Mouse (Mus musculus) intestine, embryonic 16.5 days (tissue): ENCODE measurements at regions not wholly inside any gene's neighbourhood (a gene's known extent, or its start where the extent isn't known, plus 50 kb on each side); places are given as distances from the start of the nearest gene placed in this dataset.

ENCODE experiments used
- ATAC-seq: fragments of 200-750 bp; cut with Nextera tagmentation; 2 replicates; pipeline ENCODE4 v1.8.0; 2017; ENCODE audit warnings: moderate TSS enrichment, moderate library complexity
- H3K27ac ChIP-seq: fragments of 300-500 bp; sonication (generic); 2 replicates; pipeline ENCODE4 v1.5.1; 2014; ENCODE audit warnings: mild to moderate bottlenecking, low read length
- H3K27me3 ChIP-seq: fragments of 300-500 bp; sonication (generic); replicated peaks from 2 replicates; pipeline ENCODE4 v1.6.1; 2014; ENCODE audit warnings: low read length, control low read depth, mixed read lengths; ENCODE audit not compliant: control insufficient read depth, insufficient read depth
- H3K36me3 ChIP-seq: fragments of 300-500 bp; sonication (generic); 2 replicates; pipeline ENCODE4 v1.6.1; 2014; ENCODE audit warnings: low read length, control low read depth; ENCODE audit not compliant: control insufficient read depth, insufficient read depth
- H3K4me1 ChIP-seq: fragments of 300-500 bp; sonication (generic); 2 replicates; pipeline ENCODE4 v1.6.1; 2014; ENCODE audit warnings: low read length, control low read depth, mixed read lengths; ENCODE audit not compliant: control insufficient read depth, insufficient read depth
- H3K4me2 ChIP-seq: fragments of 300-500 bp; sonication (generic); 2 replicates; pipeline ENCODE4 v1.6.1; 2014; ENCODE audit warnings: low read depth, low read length, control low read depth
- H3K4me3 ChIP-seq: fragments of 300-500 bp; sonication (generic); 2 replicates; pipeline ENCODE4 v1.5.1; 2014; ENCODE audit warnings: mild to moderate bottlenecking, low read length
- H3K9ac ChIP-seq: fragments of 300-500 bp; sonication (generic); 2 replicates; pipeline ENCODE4 v1.6.1; 2014; ENCODE audit warnings: low read depth, low read length
- H3K9me3 ChIP-seq: fragments of 300-500 bp; sonication (generic); 2 replicates; pipeline ENCODE4 v1.6.1; 2016; ENCODE audit warnings: low read length, control low read depth; ENCODE audit not compliant: control insufficient read depth
- WGBS: fragments of 180-500 bp; shearing (Covaris S2); extraction: QIAGEN DNeasy Blood & Tissue Kit; methylation state at CpG from one replicate; pipeline ENCODE4 v1.1.7; 2014; 5-methylcytosine and 5-hydroxymethylcytosine counted together

GRCm38 (mm10) chr9:61727651-61728050, 186.7 kb downstream of the Rplp1 start:
- no peak overlapping the region for H3K27ac ChIP-seq
- H3K4me2 ChIP-seq, result no peak overlapping the region
- no peaks in the 10 kb centered on the region for H3K27me3 ChIP-seq
- no peaks in the 10 kb centered on the region for H3K36me3 ChIP-seq
- H3K4me1 ChIP-seq, result peaks cover 5% of the 10 kb centered on the region
- 62% methylated on average over 10 of the region's 10 CpGs for WGBS
- no peak overlapping the region for H3K9ac ChIP-seq
- H3K9me3 ChIP-seq, result no peaks in the 10 kb centered on the region
- H3K4me3 ChIP-seq, result no peak overlapping the region
- ATAC-seq, result no peak

DNA sequence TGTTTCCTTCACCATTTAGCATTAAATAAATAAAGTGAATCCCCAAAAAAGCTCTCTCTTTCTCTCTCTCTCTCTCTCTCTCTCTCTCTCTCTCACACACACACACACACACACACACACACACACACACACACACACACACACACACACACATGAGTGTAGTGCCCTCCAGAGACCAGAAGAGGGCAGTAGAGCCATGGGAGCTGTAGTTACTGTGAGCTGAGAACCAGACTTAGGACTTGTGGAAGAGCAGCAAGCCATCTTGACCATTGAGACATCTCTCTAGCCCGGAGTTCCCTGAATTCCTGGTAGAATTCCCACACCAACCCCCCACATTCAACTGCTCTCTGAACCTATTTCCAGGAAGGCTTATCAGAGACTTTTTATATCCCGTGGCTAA, 190.3 kb downstream of the Rplp1 start:
- H3K36me3 ChIP-seq, result no peaks in the 10 kb centered on the region
- no peak overlapping the region for H3K27ac ChIP-seq
- H3K9me3 ChIP-seq, result no peaks in the 10 kb centered on the region
- no peak for ATAC-seq
- H3K4me2 ChIP-seq, result no peak overlapping the region
- H3K9ac ChIP-seq, result no peak overlapping the region
- peaks cover 5% of the 10 kb centered on the region for H3K4me1 ChIP-seq
- H3K27me3 ChIP-seq, result no peaks in the 10 kb centered on the region
- H3K4me3 ChIP-seq, result no peak overlapping the region
- WGBS, result 87% methylated on average over 2 of the region's 2 CpGs

DNA sequence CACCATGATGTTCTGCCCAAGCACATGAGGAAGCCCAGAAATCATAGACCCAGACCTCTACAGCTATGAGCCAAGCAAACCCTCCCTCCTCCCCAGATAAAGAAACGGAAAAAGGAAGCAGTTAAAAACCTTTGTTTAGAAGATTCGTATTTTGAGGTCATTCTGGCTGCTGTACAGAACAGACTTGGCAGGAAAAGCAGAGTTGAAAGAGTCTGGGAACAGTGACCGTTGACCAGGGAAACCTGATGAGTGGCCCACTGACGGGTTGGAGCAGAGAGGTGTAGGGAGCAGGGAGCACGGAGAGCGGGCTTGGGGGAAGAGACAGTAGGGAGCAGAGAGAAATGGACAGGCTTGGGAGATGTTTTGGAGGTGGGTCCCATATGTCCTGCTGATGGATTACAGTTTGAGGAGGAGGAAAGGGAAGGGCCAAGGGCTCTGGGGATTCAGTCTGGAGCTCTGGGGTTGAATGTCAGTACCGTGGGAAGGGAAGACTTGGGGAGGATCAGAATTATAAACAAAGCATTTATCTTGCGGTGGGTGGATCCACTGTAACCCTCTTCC, 191.2 kb downstream of the Rplp1 start:
- Histone ChIP-seq H3K9ac (no peak overlapping the region), H3K4me1 (peaks cover 5% of the 10 kb centered on the region), H3K4me3 (no peak overlapping the region), H3K27ac (peak overlapping the region; percentile 70), H3K4me2 (no peak overlapping the region), H3K9me3 (no peaks in the 10 kb centered on the region), H3K27me3 (no peaks in the 10 kb centered on the region), H3K36me3 (no peaks in the 10 kb centered on the region)
- peak; percentile 74 for ATAC-seq
- 45% methylated on average over 8 of the region's 8 CpGs for WGBS

DNA sequence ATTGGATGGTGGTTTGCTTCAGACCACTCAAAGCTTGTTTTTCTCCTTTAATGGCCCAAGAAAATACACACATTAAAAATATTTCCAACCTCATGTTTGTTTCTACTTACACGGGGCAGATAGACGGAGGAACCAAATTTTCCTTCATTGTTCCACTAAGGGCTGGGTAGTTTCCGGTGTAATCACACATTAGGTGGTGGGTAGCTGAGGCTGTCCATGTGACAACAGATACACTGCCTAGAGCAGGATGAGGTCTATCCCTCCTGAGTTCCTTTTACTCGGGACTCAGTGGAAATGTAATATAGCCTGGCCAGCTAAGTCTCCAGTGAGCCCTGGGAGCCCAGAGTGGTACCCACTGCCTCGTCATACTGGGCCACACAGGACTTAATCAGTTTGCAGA, 192.5 kb downstream of the Rplp1 start:
- 89% methylated on average over 5 of the region's 5 CpGs for WGBS
- no peak overlapping the region for H3K9ac ChIP-seq
- H3K27ac ChIP-seq, result no peak overlapping the region
- H3K27me3 ChIP-seq, result no peaks in the 10 kb centered on the region
- no peak for ATAC-seq
- no peak overlapping the region for H3K4me2 ChIP-seq
- H3K4me3 ChIP-seq, result no peak overlapping the region
- no peaks in the 10 kb centered on the region for H3K36me3 ChIP-seq
- H3K9me3 ChIP-seq, result no peaks in the 10 kb centered on the region
- H3K4me1 ChIP-seq, result peaks cover 5% of the 10 kb centered on the region

DNA sequence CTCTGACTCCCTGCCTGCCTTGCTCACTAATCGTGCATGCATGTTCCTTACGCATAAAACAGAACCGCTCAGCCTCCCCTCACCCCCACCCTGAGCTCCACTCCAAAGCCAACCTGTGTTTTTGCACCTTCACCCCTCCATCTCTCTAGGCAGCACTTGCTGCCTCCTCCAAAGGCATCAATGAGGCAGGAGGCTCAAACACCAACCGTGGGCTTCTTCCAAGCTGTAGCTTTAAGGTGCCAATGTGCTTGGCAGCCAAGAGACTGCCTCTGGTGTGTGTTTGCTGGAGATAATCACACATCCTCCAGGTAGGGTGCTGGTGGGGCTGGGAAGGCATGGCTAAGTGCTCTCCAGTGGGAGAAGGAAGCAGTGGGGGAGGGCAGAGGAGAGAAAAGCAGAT, 193.3 kb downstream of the Rplp1 start:
- Histone ChIP-seq H3K27me3 (no peaks in the 10 kb centered on the region), H3K36me3 (no peaks in the 10 kb centered on the region), H3K4me3 (no peak overlapping the region), H3K4me1 (peaks cover 5% of the 10 kb centered on the region), H3K9ac (no peak overlapping the region), H3K4me2 (no peak overlapping the region), H3K9me3 (no peaks in the 10 kb centered on the region), H3K27ac (no peak overlapping the region)
- ATAC-seq, result no peak
- WGBS, result 61% methylated on average over 4 of the region's 4 CpGs

GRCm38 (mm10) chr9:61720206-61720605, 194.1 kb downstream of the Rplp1 start:
- H3K27ac ChIP-seq, result no peak overlapping the region
- ATAC-seq, result no peak
- peaks cover 5% of the 10 kb centered on the region for H3K4me1 ChIP-seq
- H3K4me3 ChIP-seq, result no peak overlapping the region
- no peaks in the 10 kb centered on the region for H3K9me3 ChIP-seq
- H3K9ac ChIP-seq, result no peak overlapping the region
- no peaks in the 10 kb centered on the region for H3K27me3 ChIP-seq
- H3K4me2 ChIP-seq, result no peak overlapping the region
- H3K36me3 ChIP-seq, result no peaks in the 10 kb centered on the region
- WGBS, result 68% methylated on average over 5 of the region's 5 CpGs

DNA sequence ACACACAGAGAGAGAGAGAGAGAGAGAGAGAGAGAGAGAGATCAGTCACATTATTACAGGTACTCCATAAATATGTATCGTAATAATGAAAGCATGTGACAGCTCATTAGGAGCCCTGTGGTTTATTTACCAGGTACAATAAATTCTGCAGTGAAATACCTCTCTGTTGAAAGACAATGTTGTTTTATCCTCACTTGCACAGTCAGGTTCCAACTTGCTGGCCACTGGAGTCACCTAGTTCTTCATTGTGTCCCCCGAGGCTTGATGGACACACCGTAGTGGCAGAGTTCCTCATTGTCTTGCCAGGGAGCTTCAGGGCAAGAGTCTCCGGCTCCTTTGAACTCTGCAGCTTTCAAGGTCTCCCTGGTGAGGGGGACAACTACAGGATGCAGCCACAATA, 197.6 kb downstream of the Rplp1 start:
- WGBS, result 70% methylated on average over 4 of the region's 4 CpGs
- Histone ChIP-seq H3K36me3 (no peaks in the 10 kb centered on the region), H3K27ac (no peak overlapping the region), H3K9me3 (no peaks in the 10 kb centered on the region), H3K4me2 (no peak overlapping the region), H3K9ac (no peak overlapping the region), H3K4me1 (peaks cover 14% of the 10 kb centered on the region), H3K4me3 (no peak overlapping the region), H3K27me3 (no peaks in the 10 kb centered on the region)
- ATAC-seq, result no peak

GRCm38 (mm10) chr9:61714331-61715035, 199.9 kb downstream of the Rplp1 start:
- ATAC-seq, result no peak
- no peaks in the 10 kb centered on the region for H3K27me3 ChIP-seq
- peaks cover 16% of the 10 kb centered on the region for H3K4me1 ChIP-seq
- no peak overlapping the region for H3K9ac ChIP-seq
- no peak overlapping the region; the same call in 1 of the 2 replicates for H3K27ac ChIP-seq
- no peak overlapping the region for H3K4me2 ChIP-seq
- WGBS, result 32% methylated on average over 19 of the region's 19 CpGs
- no peak overlapping the region for H3K4me3 ChIP-seq
- H3K9me3 ChIP-seq, result no peaks in the 10 kb centered on the region
- no peaks in the 10 kb centered on the region for H3K36me3 ChIP-seq

- 67% methylated on average over 7 of the region's 7 CpGs for WGBS
Measured at GRCm38 (mm10) chr9:61713806-61714205, 200.5 kb downstream of the Rplp1 start.

DNA sequence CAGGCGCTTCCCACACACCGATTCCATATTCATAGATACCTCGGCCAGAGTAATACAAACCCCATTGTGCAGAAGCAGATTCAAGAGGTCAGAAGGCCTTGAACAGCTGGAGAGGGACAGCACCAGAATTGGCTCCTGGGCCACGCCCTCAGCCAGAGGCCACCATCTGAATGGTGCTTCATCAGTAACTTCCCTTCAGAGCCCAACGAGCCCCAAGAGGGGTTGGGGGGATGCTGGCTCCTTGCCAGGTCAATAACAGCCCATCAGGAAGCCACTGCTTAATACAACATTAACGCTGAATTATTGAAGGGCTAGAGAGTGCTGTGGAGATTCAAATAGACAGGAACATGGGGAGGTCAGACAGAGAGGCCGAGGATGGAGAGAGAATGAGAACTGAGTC, 203.0 kb downstream of the Rplp1 start:
- Histone ChIP-seq H3K4me1 (peaks cover 16% of the 10 kb centered on the region), H3K27ac (no peak overlapping the region), H3K9me3 (no peaks in the 10 kb centered on the region), H3K27me3 (no peaks in the 10 kb centered on the region), H3K9ac (no peak overlapping the region), H3K4me3 (no peak overlapping the region), H3K36me3 (no peaks in the 10 kb centered on the region), H3K4me2 (no peak overlapping the region)
- 44% methylated on average over 7 of the region's 7 CpGs for WGBS
- ATAC-seq, result no peak

More at GRCm38 (mm10) chr9:61713806-61714205, 200.5 kb downstream of the Rplp1 start:
- Histone ChIP-seq H3K27me3 (no peaks in the 10 kb centered on the region), H3K4me3 (no peak overlapping the region), H3K4me1 (peaks cover 16% of the 10 kb centered on the region), H3K4me2 (no peak overlapping the region), H3K9ac (no peak overlapping the region), H3K36me3 (no peaks in the 10 kb centered on the region), H3K27ac (no peak overlapping the region), H3K9me3 (no peaks in the 10 kb centered on the region)
- no peak for ATAC-seq
